Mouse (Mus musculus): Measurements from ENCODE around the gene Plcb2.
A peak's percentile ranks its signal among the peaks of the same experiment; 100 is the strongest.

The Plcb2 gene

DNA sequence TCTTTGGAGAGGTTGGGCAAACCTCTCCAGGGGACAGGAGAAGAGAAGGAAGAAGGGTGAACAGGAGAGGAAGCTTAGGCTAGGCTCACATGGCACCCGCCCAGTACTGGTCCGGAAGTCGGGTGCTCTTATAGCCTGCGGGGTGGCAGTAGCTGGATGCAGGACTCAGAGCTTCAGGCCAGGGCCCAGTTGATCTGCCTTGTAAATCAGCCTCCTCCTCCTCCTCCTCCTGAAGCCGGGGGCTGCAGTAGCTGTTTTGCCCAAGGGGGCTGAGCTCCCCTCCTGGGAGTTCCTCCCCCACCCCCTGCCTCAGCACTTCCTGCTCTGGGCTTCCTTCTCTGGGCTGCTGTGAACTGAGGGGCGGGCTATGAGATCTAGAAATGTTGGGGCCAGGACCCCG is at the start of gene Plcb2:
Gene Plcb2 (minus strand): TSS at position 102 of the 400 bp plus-strand sequence.
- no peak for DNase-seq

DNA sequence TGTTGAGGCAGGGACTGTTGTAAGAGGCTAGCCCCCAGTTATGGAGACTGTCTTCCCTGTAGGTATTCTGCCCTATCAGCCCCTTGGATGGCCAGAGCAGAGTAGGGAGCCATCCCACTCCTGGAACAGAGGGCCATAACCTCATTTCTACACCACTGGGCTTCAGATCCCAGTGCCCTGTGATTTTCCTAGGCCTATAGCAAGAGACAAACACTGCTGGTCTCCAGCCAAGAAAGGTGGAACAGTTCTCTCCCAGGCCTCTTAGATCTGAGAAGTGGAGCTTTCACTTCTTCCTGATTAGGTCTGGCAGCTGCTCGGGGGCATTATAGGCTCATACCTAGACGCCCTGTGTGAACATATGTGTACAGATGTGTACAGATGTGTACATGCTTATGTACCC is 48.1 kb upstream of the Plcb2 start:
- peak; percentile 34 to 44 for DNase-seq

DNA sequence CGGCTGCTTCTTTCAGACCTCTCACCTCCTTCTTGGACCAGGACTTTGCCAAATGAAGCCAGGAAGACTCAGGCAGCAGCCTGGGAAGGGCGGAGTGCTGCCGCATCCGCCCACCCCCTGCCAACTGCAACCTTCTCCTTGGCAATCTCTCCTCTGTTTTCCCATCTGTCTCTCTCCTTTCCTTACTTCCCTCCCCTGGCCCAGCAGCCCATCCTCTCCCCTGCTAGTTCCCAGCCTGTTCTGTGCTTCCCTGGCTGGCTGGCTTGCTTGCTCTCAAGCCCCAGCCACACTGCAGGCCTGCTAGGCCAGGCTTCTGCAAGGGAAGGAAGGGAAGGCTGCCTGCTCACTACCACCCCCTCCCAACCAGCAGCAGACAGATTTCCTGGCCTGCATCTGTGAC is 47.6 kb upstream of the Plcb2 start:
- DNase-seq, result peak; percentile 68 to 79

DNA sequence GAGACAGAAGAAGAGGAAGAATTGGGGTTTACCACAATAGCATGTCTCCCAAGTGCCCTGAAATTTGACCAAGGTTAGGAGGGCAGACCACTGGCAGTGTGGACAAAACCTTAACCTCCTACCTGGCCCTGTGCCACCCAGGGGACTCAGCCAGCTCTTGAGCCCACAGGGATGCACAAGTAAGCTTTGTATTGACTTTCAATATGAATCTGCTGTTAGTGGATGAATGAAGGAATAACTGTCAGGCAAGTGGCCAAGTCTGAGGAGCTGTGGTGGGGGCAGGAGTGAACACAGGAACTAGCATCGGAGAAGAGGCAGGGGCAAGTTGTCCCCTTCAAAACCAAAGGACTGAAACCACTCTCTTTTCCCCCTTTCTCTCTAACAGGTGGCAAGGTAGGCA is 47.2 kb upstream of the Plcb2 start:
- DNase-seq, result peak; percentile 33 to 54

DNA sequence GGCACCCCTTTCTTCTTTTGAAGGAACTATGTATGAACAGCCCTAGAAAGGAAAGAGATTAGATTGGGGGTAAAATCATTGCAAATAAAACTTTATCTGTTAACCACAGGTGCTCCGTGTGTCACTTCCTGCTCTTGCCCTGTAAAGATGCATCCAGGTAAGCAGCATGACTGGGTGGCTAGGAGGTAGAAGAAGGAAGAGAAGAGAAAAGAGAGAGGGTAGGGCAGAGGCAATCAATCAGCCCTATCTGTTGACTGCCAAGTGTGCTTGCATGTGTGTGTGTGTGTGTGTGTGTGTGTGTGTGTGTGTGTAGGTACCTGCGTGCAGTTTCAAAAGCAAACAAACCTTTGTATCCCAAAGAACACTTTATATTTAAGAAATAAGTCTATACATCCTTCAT is 46.3 kb upstream of the Plcb2 start:
- DNase-seq, result no peak

DNA sequence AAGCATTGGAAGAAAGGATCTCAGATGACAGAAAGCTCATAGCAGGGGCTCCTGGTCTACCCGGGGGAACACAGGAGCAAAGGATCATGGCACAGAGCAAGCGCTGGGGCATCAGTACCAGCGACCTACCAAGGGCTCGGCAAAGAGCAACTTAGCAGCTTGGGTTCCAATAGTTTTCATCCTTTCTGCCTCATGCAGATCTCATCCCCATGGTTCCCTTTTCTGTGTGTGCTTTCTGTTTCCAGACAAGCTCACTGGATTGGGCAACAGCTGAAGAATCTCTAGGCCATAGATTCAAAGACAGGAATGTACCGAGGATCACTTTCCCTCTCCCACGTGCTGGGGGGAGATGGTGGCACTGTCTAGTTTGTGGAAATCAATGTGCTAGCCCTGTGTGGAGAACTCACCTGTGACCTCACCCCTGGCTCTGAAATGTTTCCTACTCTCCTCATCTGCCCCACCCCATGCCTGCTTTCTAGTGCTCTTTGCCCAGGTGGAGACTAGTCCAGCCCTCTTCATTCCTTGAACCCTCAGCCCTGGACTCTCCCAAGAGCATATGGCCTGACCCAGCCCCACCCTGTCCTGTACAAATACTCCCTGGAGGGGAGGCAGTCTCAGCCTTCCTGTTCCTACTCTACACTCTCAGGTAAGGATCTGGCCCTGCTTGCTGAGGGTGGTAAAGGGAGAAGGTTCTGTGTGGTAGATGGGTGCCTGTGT is 44.1 kb upstream of the Plcb2 start, which contains the start of gene Phgr1:
Gene Phgr1 (plus strand): TSS at position 612 of the 717 bp plus-strand sequence.
- no peak for DNase-seq

DNA sequence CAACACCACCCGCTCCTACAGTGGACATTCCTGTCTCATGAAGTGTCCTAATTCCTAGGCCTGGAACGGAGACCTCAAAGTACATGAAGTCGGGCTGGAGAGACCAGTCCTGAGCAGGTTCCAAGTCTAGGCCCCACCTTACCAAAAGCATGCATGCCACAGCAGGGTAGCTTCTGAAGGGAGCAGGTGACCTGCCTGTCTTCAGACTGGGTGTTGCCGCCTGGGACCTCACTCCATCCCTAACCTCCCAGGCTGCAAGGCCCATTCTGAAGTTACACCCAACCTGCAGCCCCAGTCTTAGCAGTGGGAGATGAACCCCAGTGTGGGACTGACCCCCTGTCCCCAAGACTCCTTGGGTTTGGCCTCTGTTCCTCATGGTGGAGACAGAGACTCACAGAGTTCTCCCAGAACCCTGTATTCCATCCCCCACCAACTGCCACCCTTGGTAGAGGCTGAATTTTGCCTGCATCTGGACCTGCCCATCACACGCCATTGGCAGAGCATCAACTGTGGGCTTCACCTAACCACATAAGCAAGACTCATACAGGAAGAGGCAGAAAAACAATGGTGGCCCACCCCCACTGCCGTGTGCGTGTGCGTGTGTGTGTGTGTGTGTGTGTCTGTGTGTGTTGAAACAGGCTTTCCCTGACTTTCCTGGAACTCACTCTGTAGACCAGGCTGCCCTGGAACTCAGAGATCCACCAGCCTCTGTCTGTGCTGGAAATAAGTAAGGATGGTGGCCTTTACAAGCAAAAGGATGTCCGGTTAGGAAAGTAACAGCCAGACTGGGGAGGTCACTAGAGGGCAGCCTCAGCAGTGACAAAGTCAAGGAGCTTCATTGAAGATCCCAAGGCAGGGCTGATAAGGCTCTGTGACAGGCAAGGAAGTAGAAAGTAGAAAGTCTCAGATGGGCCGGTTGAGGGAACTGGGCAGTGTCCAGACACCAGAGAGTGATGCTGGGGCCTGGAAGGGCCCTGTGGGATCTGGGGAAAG is 38.1 kb upstream of the Plcb2 start:
- DNase-seq, result no peak

DNA sequence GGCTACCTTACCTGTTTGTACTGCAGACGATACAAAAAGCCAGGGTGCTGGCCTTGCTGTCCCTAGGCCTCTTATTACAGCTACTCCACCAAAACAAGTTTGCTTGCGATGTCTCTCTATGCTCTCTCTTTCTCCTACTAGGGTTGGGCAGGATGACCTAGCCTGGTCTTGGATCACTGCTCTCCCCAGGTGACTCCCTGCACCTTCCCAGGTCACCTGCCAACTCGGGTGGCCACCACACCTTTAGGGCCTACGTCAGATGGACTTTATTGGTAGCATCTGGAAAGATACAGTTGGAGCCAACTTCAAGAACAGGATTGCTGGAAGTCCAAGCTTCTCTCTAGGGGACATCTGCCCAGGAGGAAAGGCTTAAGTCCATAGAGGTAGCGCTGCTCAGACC is 36.6 kb upstream of the Plcb2 start:
- no peak for DNase-seq

DNA sequence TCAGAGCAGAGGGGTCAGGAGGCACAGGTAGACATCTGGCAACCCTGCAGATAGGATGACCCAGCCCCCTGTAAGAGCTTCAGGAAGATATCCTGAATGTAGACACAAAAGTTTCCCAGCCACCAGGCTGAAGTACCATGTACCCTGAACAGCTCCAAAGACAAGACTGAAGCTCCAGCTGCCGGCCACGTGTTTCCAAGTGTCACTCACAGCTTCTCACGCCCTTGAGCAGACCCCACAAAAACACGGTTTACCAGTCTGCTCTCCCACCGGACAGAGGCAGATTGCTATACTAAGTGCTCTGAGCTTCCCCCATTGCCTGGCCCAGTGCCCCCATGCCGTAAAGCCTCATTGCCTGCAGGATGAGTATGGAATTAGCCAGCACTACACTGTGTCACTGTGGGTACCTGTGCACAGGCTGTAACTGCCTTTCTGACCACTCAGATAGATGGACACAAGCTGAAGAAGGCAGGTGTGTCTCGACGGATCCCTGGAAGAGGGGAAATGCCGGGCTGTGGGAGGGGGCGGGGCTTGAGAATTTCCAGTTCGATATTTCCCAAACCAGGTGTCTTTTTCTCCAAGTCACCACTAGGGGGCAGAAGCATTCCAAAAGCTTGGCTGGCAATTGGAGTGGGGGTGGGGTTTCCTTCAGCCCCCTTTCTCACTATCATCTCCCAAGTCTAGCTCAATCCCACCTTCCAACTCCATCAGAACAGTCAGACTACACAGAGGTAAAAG is 36.0 kb upstream of the Plcb2 start:
- DNase-seq, result peak; percentile 71 to 73

DNA sequence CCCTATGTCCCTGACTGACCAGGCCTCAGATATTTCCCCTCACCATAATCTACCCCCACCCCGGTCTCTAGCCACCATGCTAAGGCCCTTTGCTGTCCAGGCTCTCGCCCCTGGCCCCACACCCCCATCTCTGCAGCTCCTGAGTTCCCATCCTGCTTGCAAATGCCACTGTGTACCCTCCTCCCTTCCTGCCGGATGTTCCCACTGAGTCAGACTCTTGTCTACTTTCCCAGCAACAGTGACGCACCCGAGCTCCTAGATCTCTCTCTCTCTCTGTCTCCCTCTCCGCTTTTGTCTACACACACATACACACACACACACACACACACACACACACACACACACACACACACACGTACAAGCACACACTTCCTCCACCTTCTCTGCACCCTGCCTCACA is 35.2 kb upstream of the Plcb2 start:
- no peak for DNase-seq

DNA sequence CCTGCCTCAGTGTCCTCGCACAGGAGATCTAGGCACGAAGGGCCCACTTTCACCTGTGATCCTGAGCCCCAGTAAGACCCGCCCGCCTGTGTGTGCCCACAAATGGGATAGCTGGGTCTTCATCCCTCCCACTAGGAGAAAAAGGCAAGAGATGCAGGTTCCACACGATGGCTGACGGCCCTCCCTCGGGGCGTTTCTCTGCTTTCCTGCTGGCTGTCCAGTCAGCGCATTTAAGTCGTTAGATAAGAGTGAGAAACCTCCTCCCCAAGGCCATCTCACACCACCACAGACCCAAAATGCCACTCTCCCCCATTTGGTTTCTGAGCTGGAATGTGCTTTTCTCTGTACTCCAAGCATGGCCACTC is 34.5 kb upstream of the Plcb2 start:
- DNase-seq, result no peak

DNA sequence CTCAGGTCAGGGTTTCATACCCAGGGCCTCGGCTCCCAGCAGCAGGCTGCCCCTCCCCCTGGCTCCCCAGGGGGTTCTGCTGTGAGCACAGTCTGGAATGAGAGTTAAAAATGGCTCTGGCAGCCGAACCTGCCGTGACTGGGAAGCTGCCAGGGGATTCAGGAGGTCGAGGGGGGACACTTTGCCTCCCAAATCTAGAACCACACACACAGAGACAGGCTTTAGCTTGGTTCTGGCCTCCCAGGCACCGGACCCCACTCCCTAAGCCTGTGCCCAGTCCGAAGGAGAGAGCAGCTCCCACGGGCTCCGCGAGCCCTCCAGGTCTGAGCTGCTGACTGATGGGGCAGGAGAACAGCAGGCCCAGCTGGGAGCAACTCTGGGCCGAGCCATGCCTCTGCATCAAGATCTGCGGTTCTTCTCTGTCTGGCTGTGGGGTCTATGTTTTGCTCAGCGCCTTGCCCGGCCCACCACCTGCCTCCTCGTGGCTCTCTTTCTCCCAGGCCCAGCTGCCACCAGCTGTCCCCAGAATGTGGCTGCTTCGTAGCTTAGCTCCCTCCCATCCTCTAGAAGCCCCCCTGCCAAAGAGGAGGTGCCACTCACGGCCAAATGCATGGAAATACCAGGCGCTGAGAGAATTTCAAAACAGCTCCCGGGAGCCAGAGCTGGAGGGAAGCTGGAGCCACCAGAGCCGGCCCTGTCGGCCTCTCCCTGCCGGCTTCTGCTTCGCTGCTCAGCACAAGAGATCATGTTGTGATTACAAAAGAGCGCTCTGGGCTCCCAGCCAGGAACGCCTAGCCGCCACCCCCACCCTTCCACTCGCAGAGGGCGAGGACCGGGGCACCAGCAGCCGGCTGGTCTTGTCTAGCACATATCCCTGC is 33.9 kb upstream of the Plcb2 start, which contains the start of gene Ccdc9b:
Gene Ccdc9b (minus strand): TSS at position 756 of the 878 bp plus-strand sequence.
- peak; percentile 89 to 91 for DNase-seq

DNA sequence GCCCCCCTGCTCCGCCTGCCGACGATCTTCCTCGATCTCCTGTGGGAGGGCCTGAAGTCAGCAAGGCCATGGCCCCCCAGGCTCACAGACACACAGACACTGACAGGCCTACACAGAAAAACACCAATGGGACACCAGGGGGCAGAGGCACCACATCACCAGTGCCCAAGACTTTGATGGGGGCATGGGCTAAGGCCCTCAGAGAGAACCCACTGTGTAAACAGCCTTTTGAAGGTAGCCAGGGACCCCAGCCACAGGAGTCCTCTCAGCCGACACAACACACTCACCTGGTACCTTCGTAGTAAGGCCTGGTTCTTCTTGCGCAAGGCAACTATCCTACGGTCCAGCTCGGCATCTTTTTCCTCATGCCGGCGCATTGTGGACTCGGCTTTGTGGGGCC is 33.1 kb upstream of the Plcb2 start:
- no peak for DNase-seq

DNA sequence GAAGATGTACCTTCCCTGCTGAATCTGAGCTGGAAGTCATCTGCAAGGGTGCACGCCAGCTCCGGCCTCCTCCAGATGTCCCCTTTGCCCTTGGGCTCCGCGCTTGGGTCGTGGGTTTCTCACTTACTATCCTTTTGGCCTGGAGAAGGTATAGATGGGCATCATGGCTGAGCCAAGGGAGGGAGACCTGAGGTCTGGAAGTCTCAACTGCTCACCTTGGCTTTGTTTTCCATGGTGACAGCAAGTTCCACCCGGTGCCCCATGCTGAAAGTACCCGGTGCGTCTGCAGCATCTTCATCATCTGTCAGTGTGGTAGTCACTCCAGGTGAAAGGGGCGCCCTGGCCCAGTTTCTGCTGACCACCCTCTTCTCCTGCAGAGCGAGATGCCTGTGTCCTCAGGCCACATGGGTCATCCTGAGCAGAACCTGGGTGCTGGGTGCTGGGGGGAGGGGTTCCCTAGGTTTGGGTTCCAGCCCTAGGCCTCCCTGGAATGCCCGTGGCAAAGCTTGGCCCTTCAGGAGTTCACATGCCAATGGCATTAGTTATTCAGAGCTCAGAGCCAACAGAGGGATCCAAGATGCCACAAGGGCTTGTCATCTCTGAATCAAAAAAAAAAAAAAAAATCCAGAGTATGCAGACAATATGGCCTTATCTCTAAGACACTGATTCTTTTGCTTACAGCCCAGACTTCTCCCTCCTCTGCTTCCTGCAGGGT is 32.2 kb upstream of the Plcb2 start:
- DNase-seq, result no peak

DNA sequence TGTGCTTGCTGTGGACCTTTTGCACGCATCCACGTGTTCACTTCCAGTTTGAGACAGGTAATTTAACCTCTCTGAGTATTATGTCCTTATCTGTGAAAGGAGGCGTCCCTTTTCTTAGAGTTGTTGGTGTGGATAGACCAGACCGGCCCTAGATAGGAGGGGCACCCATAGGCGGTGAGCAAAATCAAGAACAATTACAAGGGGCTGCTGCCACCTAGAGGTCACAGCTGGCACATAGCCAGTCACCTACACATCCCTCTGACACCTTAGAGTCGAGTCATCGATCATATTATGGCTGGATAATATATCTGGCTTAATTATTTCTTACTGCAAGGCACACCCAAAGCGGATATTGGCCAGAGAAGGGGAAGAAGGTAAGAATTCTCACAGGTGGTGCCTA is 31.6 kb upstream of the Plcb2 start:
- peak; percentile 52 to 53 for DNase-seq

DNA sequence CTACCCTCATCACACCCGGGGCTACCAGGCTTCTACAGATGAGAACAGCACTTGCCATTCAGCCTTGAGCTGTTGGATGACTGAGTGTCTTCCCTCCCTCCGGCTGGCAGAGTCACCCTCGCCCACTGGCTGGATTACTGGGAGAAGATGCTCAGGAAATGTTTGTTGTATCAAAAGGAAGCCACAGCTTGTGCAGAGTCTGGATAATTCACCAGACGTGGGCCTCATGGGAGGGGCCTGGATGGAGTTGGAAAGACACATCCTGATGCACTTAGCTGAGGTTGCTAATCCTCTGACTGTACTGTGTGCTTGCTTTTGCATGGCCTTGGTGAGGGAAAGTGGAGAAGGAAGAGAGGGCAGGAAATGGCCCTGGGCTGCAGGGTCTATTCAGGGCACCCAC is 27.9 kb upstream of the Plcb2 start:
- DNase-seq, result no peak

DNA sequence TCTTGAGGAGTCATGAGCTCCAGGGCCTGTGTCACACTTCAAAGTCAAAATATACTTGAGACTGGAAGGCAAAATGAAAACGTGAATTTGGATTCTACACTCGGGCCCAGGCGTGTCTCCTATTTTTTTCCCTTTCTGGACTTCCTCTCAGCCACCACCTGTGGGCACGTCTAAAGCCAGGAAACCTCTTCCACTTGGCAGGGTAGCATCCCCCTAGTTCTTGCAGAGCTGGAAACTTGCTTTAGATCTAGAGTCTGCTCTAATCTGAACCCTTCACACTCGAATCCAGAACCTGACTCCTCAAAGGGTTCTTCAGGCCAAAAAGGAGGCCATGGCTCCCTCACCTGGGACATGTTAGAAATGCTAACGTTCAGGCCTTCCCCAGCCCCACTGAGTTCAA is 27.2 kb upstream of the Plcb2 start:
- no peak for DNase-seq

DNA sequence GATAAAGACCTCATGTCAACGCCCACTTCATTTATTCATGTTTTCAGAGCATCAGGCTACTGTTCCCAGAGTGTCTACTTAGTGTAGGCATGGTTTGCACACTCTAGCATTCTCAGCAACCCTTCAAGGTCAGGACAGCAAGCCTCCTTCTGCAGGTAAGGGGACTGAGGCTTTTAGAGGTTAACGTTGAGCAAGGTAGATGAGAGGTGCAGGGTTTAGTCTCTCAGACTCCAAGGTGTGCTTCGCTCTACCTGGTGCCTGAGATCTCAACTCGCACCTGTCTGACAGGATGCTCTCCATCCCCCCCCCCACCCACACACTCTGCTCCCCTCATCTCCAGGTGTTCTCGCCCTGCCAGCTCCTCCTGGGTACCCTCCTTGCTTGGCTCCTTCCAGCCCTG is 25.9 kb upstream of the Plcb2 start:
- no peak for DNase-seq

DNA sequence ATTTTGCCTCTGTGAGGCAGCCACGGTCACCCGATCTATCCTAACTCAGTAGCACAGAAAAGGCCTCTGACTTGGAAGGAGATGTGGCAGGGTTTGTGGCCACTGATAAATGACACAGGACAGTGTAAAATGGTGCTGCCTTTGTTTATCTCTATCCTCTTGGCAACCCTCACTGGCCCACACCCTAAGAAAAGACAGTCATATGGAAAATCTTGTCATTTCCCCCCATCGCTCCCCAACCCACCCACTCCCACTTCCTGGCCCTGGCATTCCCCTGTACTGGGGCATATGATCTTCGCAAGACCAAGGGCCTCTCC is 24.5 kb upstream of the Plcb2 start:
- no peak for DNase-seq

DNA sequence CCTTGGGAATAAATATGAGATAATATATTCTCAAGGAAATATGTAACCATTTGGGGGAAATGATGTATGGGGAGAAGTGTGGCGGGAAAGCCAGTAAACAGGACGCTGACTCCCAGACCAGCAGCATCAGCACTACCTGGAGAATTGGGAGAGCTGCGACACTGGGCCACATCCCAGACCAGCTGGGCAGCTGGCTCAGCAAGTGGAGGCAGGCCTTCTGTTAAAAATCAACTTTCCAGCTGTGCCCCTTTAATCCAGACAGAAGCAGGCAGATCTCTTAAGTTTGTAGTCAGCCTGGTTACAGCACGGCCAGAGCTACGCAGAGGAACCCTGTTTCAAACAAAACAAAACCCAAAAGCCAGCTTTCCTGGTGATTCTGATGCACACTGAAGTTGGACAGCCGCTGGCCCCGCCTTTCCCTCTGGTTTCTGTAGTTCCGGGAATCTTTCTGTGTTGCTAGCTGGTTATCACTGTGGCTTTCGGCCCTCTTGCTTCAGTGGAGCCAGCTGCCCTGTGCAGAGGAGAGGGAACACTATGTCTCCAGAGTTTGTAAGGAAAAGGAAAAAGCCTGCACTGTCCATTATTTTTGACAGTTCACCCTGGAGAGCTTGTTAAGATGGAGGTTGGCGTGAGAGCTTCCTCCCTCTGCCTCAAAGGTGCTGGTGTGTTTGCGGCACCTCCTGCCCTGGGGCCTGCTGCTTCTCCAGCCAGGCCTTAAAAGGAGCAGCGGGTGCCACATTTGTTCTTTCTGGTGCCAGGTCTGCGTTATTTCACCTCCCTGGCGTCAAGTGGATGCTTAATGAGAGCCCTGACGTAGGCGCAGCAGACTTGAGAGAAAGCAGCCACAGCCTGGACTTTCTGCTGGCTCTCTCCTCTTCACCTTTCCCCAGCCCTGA is 23.9 kb upstream of the Plcb2 start:
- no peak for DNase-seq

DNA sequence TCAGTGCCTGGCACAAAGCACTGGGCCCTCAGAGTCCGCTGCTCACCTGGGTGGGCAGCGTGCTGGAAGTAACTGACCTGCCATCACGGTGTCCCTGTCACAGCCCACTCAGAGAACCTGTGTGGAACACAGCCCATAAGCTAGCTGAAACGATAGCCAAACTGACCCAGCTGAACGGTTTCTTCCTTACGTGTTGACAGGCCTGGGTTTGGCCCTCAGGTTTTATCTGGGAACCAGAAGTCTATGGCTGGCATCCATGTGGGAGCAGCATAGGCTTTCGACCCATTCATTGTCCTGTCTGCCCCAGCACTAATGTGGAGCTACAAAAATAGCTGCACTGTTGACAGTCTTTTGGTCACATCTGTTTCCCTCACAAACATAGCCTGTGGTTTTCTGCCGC is 22.2 kb upstream of the Plcb2 start:
- DNase-seq, result no peak
